Mouse (Mus musculus): Measurements from ENCODE around the gene Slc39a13.
"Not testable (repeated sequence)": the region's sequence is repeated elsewhere in the genome, so short reads cannot be mapped to it uniquely, and the experiment has no call there.

The Slc39a13 gene

GRCm38 (mm10) chr2:91027391-91028214 is 42.6 kb downstream of the Slc39a13 start:
- no peak for DNase-seq (ENCODE audit: low read depth, low spot score)

GRCm38 (mm10) chr2:91026491-91026890 is 43.7 kb downstream of the Slc39a13 start:
- DNase-seq (ENCODE audit: low read depth, low spot score): no peak

GRCm38 (mm10) chr2:91025081-91025516 is 45.1 kb downstream of the Slc39a13 start:
- DNase-seq (ENCODE audit: low read depth, low spot score): no peak

- no peak for DNase-seq (ENCODE audit: low read depth, low spot score)
These were observed 46.3 kb downstream of the Slc39a13 start for GRCm38 (mm10) chr2:91023956-91024355.

- DNase-seq (ENCODE audit: low read depth, low spot score): no peak
These were observed 47.1 kb downstream of the Slc39a13 start for GRCm38 (mm10) chr2:91023131-91023530.

GRCm38 (mm10) chr2:91022266-91022665 is 48.0 kb downstream of the Slc39a13 start:
- not testable (repeated sequence) for DNase-seq (ENCODE audit: low read depth, low spot score)

GRCm38 (mm10) chr2:91019911-91020310 is 50.3 kb downstream of the Slc39a13 start:
- no peak for DNase-seq (ENCODE audit: low read depth, low spot score)

GRCm38 (mm10) chr2:91018061-91018788 is 52.0 kb downstream of the Slc39a13 start:
- DNase-seq (ENCODE audit: low read depth, low spot score): no peak

GRCm38 (mm10) chr2:91015386-91015785 is 54.8 kb downstream of the Slc39a13 start:
- no peak for DNase-seq (ENCODE audit: low read depth, low spot score)

- DNase-seq (ENCODE audit: low read depth, low spot score): no peak
These were observed 56.3 kb downstream of the Slc39a13 start for GRCm38 (mm10) chr2:91013881-91014280.

All from embryo, embryonic 11.5 days (tissue).